Mouse (Mus musculus): ENCODE results near the gene Kat2b.

DNA sequence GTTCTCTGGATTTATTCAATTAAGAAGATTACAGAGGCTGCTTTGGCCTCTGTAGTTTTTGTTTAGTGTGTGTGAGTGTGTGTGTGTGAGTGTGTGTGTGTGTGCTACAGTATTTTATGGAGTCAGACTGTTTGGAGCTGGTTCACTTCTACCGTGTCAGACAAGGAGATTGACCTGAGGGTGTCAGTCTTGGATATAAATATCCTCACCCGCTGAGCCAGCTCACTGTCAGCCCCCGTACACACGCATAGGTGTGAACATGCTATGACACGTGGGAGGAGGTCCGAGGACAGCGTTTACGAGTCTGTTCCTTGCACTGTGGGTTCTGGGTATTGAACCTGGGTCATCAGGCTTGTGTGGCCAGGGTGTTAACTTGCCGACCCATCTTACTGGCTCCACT is 57.1 kb downstream of the Kat2b start:
- TF ChIP-seq POLR2A (IDR thresholded peaks at IDR 0.05; ENCODE audit: low read depth, low read length) (no peak), CTCF (IDR thresholded peaks at IDR 0.05; ENCODE audit: extremely low read depth, insufficient read length, insufficient replicate concordance, low read depth, low read length) (no peak)

Measured in small intestine, adult 2 months (tissue).